Mouse (Mus musculus) kidney, adult 2 months (tissue): ENCODE measurements at regions not wholly inside any gene's neighbourhood (a gene's known extent, or its start where the extent isn't known, plus 50 kb on each side); places are given as distances from the start of the nearest gene placed in this dataset.

Experiments used
- DNase-seq: peaks from one replicate; pipeline ENCODE4 v3.0.0; 2021
- H3K27ac ChIP-seq: fragments of 200-500 bp; 2 replicates; pipeline ENCODE4 v1.5.1; 2012; ENCODE audit warnings: low read depth, low read length, control low read depth, inconsistent platforms; ENCODE audit not compliant: insufficient read depth
- H3K27me3 ChIP-seq: fragments of 200-500 bp; replicated peaks from 2 replicates; pipeline ENCODE4 v1.6.1; 2012; ENCODE audit warnings: mild to moderate bottlenecking, moderate library complexity, low read length, inconsistent platforms; ENCODE audit not compliant: control insufficient read depth, insufficient read depth
- H3K36me3 ChIP-seq: fragments of 200-500 bp; 2 replicates; pipeline ENCODE4 v1.6.1; 2012; ENCODE audit warnings: mild to moderate bottlenecking, moderate library complexity, low read length, inconsistent platforms; ENCODE audit not compliant: control insufficient read depth, insufficient read depth
- H3K4me1 ChIP-seq: fragments of 200-500 bp; 2 replicates; pipeline ENCODE4 v1.6.1; 2011; ENCODE audit warnings: low read length; ENCODE audit not compliant: control insufficient read depth, insufficient read depth
- H3K4me3 ChIP-seq: fragments of 200-500 bp; 2 replicates; pipeline ENCODE4 v1.5.1; 2011; ENCODE audit warnings: mild to moderate bottlenecking, low read depth, low read length, control low read depth; ENCODE audit not compliant: insufficient read depth
- CTCF ChIP-seq: fragments of 200-500 bp; conservative IDR thresholded peaks from 2 replicates; pipeline ENCODE4 v1.5.1; 2011; ENCODE audit warnings: low read depth, mild to moderate bottlenecking, control low read depth, low read length, moderate library complexity, mixed read lengths; ENCODE audit not compliant: insufficient read depth, insufficient read length
- POLR2A ChIP-seq: fragments of 200-500 bp; IDR thresholded peaks from one replicate; pipeline ENCODE4 v1.6.1; 2011; ENCODE audit warnings: low read depth, low read length, control low read depth
- WGBS: fragments of 180-500 bp; shearing (Covaris S2); methylation state at CpG from one replicate; pipeline ENCODE4 v1.1.7; 2018; 5-methylcytosine and 5-hydroxymethylcytosine counted together

GRCm38 (mm10) chr1:27062311-27062710 is 375.1 kb upstream of the 4931408C20Rik start:
- peak; percentile 7 for DNase-seq

More at GRCm38 (mm10) chr1:27062311-27062710, 375.1 kb upstream of the 4931408C20Rik start:
- H3K36me3 ChIP-seq = no peaks in the 10 kb centered on the region
- H3K4me3 ChIP-seq = no peak overlapping the region
- TF ChIP-seq CTCF = no peak
- TF ChIP-seq POLR2A = no peak
- 57% methylated on average over 3 of the region's 3 CpGs for WGBS
- no peaks in the 10 kb centered on the region for H3K4me1 ChIP-seq
- no peaks in the 10 kb centered on the region for H3K27me3 ChIP-seq
- H3K27ac ChIP-seq = no peak overlapping the region
